Mouse (Mus musculus) stomach, postnatal 0 days (tissue): Measurements from ENCODE around the gene Disc1. TPM values are rescaled to one million over a fixed set of nuclear protein-coding genes. Genes with fewer than 3 reads are reported as not detected.
A peak's percentile ranks its signal among the peaks of the same experiment; 100 is the strongest.

Source experiments
- ATAC-seq: fragments of 200-750 bp; cut with Nextera tagmentation; 2 replicates; pipeline ENCODE4 v1.8.0; 2017; ENCODE audit not compliant: low FRiP score, low TSS enrichment
- DNase-seq: peaks from one replicate; pipeline ENCODE4 v3.0.0-alpha.2; 2016; ENCODE audit warnings: low spot score
- H3K27ac ChIP-seq: fragments of 300-500 bp; sonication (generic); replicated peaks from 2 replicates; pipeline ENCODE4 v1.5.1; 2014; ENCODE audit warnings: mild to moderate bottlenecking, control low read depth
- H3K27me3 ChIP-seq: fragments of 300-500 bp; sonication (generic); 2 replicates; pipeline ENCODE4 v1.6.1; 2014; ENCODE audit warnings: low read length; ENCODE audit not compliant: control insufficient read depth, insufficient read depth
- H3K36me3 ChIP-seq: fragments of 300-500 bp; sonication (generic); 2 replicates; pipeline ENCODE4 v1.6.1; 2014; ENCODE audit warnings: low read length, mixed read lengths; ENCODE audit not compliant: control insufficient read depth, insufficient read depth
- H3K4me1 ChIP-seq: fragments of 300-500 bp; sonication (generic); replicated peaks from 2 replicates; pipeline ENCODE4 v1.6.1; 2014; ENCODE audit warnings: antibody characterized with exemption; ENCODE audit not compliant: control insufficient read depth, insufficient read depth
- H3K4me2 ChIP-seq: fragments of 300-500 bp; sonication (generic); replicated peaks from 2 replicates; pipeline ENCODE4 v1.6.1; 2014; ENCODE audit warnings: low read depth, mild to moderate bottlenecking, control low read depth, moderate library complexity
- H3K4me3 ChIP-seq: fragments of 300-500 bp; sonication (generic); 2 replicates; pipeline ENCODE4 v1.5.1; 2014; ENCODE audit warnings: low read depth, low read length, control low read depth
- H3K9ac ChIP-seq: fragments of 300-500 bp; sonication (generic); 2 replicates; pipeline ENCODE4 v1.6.1; 2014; ENCODE audit warnings: mild to moderate bottlenecking, low read length, control low read depth, mixed read lengths
- H3K9me3 ChIP-seq: fragments of 300-500 bp; sonication (generic); 2 replicates; pipeline ENCODE4 v1.6.1; 2016; ENCODE audit warnings: low read length; ENCODE audit not compliant: control insufficient read depth
- CTCF ChIP-seq: IDR thresholded peaks from 2 replicates; pipeline ENCODE4 v1.5.1; 2016; ENCODE audit warnings: antibody characterized with exemption, low read depth, mild to moderate bottlenecking, moderate library complexity
- EP300 ChIP-seq: optimal IDR thresholded peaks from 2 replicates; pipeline ENCODE3; 2016; ENCODE audit warnings: antibody characterized with exemption
- WGBS: fragments of 180-500 bp; shearing (Covaris S2); extraction: QIAGEN DNeasy Blood & Tissue Kit; methylation state at CpG from one replicate; pipeline ENCODE4 v1.1.7; 2014; 5-methylcytosine and 5-hydroxymethylcytosine counted together
- polyA plus RNA-seq: library from polyadenylated mRNA; unstranded; fragments of >200 nt; fragmentation: Nextera tagmentation; extraction: Ambion mirVana; gene quantifications from 2 replicates; pipeline ENCODE4 v1.2.1, GENCODE M21; 2015

Gene Disc1
- polyA plus RNA-seq, 1 experiment from 2014 or later = 0.53 TPM

DNA sequence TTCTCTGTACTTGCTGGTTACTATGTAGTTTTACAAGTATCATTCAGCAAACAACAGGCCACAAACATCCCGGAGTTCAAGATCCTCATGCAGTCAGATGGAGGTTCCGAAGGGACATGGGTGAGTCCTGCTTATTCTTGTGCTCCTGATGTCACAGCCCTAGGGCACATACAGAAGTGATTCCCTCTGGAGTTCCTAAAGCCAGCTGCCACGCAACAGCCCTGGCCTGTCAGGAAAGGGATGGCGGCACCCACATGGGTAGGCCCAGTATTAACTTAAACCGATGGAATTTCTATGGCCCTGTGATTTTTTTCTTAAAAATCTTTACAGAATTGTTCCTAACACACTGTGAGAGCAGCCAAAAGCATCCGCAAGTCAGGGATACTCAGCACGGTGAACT, 10.6 kb upstream of the Disc1 start:
- H3K4me1 ChIP-seq = no peaks in the 10 kb centered on the region
- H3K4me3 ChIP-seq = no peak overlapping the region
- H3K27me3 ChIP-seq = no peaks in the 10 kb centered on the region
- TF ChIP-seq CTCF (no peak), EP300 (no peak)
- no peak for ATAC-seq
- no peak overlapping the region for H3K4me2 ChIP-seq
- no peaks in the 10 kb centered on the region for H3K9me3 ChIP-seq
- 60% methylated on average over 7 of the region's 7 CpGs for WGBS
- no peak for DNase-seq
- no peak overlapping the region for H3K9ac ChIP-seq
- 0 out of 2 replicates have a peak overlapping the region, but pooled peaks have one; percentile 24 for H3K27ac ChIP-seq
- H3K36me3 ChIP-seq = no peaks in the 10 kb centered on the region

DNA sequence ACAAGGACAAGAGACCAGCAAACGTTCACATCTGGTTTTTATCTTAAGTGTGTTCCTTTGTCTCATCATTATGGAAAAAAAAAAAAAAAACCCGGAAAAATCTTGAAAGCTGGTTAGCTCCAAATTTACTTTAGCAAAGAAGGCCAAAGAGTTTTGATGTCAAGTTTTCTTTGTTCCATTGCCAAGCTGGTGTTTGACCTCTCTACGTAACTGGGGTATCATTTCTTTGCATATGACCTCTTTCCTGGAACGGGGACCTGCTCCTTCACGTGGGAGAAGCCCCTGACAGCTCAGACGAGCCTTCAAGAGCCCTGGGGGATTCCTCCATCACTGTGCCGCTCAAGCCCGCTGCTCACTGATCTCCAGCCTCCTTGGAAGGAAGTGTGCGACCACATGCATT, 10.1 kb upstream of the Disc1 start:
- Histone ChIP-seq H3K4me2 (no peak overlapping the region), H3K9ac (no peak overlapping the region), H3K27ac (no peak overlapping the region), H3K27me3 (no peaks in the 10 kb centered on the region), H3K4me1 (no peaks in the 10 kb centered on the region), H3K9me3 (no peaks in the 10 kb centered on the region), H3K4me3 (no peak overlapping the region), H3K36me3 (no peaks in the 10 kb centered on the region)
- TF ChIP-seq EP300 = no peak
- no peak for TF ChIP-seq CTCF
- ATAC-seq = no peak
- DNase-seq = no peak
- 25% methylated on average over 9 of the region's 9 CpGs for WGBS

- ATAC-seq (no peak), DNase-seq (no peak)
- no peak overlapping the region for H3K4me3 ChIP-seq
- H3K9ac ChIP-seq = no peak overlapping the region
- no peaks in the 10 kb centered on the region for H3K9me3 ChIP-seq
- H3K36me3 ChIP-seq = no peaks in the 10 kb centered on the region
- no peaks in the 10 kb centered on the region for H3K27me3 ChIP-seq
- H3K4me1 ChIP-seq = no peaks in the 10 kb centered on the region
- TF ChIP-seq EP300 (no peak), CTCF (peak; percentile 21)
- no peak overlapping the region for H3K4me2 ChIP-seq
- WGBS = 88% methylated on average over 1 of the region's 1 CpGs
- H3K27ac ChIP-seq = no peak overlapping the region
Observed at GRCm38 (mm10) chr8:125045760-125046159, 8.2 kb upstream of the Disc1 start.

DNA sequence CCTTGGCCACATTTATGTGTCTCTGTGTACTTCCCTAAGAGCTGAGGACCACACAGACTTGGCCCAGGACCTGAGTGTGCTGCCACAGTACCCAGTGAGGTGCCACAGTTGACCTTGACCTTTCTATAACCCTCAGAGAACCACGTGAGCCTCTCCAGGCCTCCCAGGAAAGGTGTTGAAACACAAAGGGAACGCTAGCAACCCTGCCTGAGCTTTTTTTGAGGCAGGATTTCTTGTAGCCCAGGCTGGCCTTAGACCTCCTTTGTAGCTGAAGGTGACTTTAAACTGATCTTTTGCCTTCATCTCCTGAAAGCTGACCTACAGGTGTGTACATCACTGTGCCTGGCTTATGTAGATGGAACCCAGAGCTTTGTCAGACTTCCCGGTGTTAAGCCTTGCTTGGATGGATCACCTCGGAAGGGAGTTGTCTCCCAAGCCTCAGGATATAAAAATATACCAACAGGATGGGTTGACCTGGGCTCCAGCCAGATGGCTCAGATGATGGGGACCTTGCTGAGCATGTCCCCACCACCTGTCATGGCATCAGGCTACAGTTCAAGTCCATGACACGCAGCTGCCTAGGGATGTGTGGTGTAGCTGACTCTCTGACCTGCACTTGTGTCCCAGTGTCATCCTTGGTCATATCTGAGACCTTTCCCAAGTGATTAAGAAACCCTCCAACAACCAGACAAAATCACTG, 4.8 kb upstream of the Disc1 start:
- no peak overlapping the region for H3K4me2 ChIP-seq
- no peak overlapping the region for H3K27ac ChIP-seq
- no peaks in the 10 kb centered on the region for H3K36me3 ChIP-seq
- ATAC-seq = no peak; the same call in 1 of the 2 replicates
- TF ChIP-seq EP300 = no peak
- no peak for TF ChIP-seq CTCF
- H3K9me3 ChIP-seq = no peaks in the 10 kb centered on the region
- H3K9ac ChIP-seq = no peak overlapping the region
- no peak for DNase-seq
- no peak overlapping the region for H3K4me3 ChIP-seq
- 59% methylated on average over 5 of the region's 5 CpGs for WGBS
- H3K4me1 ChIP-seq = no peaks in the 10 kb centered on the region
- H3K27me3 ChIP-seq = no peaks in the 10 kb centered on the region

- ATAC-seq (no peak), DNase-seq (no peak)
- TF ChIP-seq EP300 (no peak), CTCF (no peak)
- Histone ChIP-seq H3K4me1 (no peaks in the 10 kb centered on the region), H3K4me3 (no peak overlapping the region), H3K36me3 (no peaks in the 10 kb centered on the region), H3K9ac (no peak overlapping the region), H3K9me3 (no peaks in the 10 kb centered on the region), H3K4me2 (no peak overlapping the region), H3K27me3 (no peaks in the 10 kb centered on the region), H3K27ac (no peak overlapping the region)
- 60% methylated on average over 6 of the region's 6 CpGs for WGBS
Observed at GRCm38 (mm10) chr8:125049826-125050225, 4.2 kb upstream of the Disc1 start.

DNA sequence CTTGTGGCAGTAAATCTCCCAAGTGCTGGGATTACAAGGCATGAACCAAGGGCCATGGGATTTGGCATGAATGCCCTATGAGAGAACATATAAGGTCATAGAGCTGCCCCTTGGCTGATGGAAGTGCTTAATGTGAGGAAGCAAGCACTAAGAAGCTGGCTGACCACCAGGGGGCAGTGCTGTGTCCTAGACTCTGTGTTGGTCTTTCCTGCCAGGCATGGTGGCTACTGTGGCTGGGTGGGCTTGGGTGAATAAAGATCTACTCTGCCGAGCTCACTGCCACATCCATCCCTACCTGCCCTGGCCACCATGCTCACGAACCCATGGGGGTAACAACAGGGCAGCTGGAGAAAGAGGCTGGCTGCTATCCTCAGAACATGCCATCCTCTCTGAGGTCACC, 2.0 kb upstream of the Disc1 start:
- H3K4me2 ChIP-seq = no peak overlapping the region
- DNase-seq = peak; percentile 77
- no peak for ATAC-seq
- no peak overlapping the region for H3K4me3 ChIP-seq
- WGBS = 45% methylated on average over 2 of the region's 2 CpGs
- no peaks in the 10 kb centered on the region for H3K4me1 ChIP-seq
- no peak overlapping the region for H3K9ac ChIP-seq
- H3K36me3 ChIP-seq = no peaks in the 10 kb centered on the region
- no peaks in the 10 kb centered on the region for H3K9me3 ChIP-seq
- TF ChIP-seq EP300 (no peak), CTCF (peak; percentile 84)
- no peaks in the 10 kb centered on the region for H3K27me3 ChIP-seq
- no peak overlapping the region for H3K27ac ChIP-seq
